Mouse (Mus musculus) kidney, adult 2 months (tissue): Measurements from ENCODE around the gene Was. TPM values are rescaled to one million over a fixed set of nuclear protein-coding genes. Genes with fewer than 3 reads are reported as not detected.
"Not testable (repeated sequence)": the region's sequence is repeated elsewhere in the genome, so short reads cannot be mapped to it uniquely, and the experiment has no call there.

Experiments used
- DNase-seq: peaks from one replicate; pipeline ENCODE4 v3.0.0; 2021
- H3K27ac ChIP-seq: fragments of 200-500 bp; 2 replicates; pipeline ENCODE4 v1.5.1; 2012; ENCODE audit warnings: low read depth, low read length, control low read depth, inconsistent platforms; ENCODE audit not compliant: insufficient read depth
- H3K27me3 ChIP-seq: fragments of 200-500 bp; replicated peaks from 2 replicates; pipeline ENCODE4 v1.6.1; 2012; ENCODE audit warnings: mild to moderate bottlenecking, moderate library complexity, low read length, inconsistent platforms; ENCODE audit not compliant: control insufficient read depth, insufficient read depth
- H3K36me3 ChIP-seq: fragments of 200-500 bp; 2 replicates; pipeline ENCODE4 v1.6.1; 2012; ENCODE audit warnings: mild to moderate bottlenecking, moderate library complexity, low read length, inconsistent platforms; ENCODE audit not compliant: control insufficient read depth, insufficient read depth
- H3K4me1 ChIP-seq: fragments of 200-500 bp; 2 replicates; pipeline ENCODE4 v1.6.1; 2011; ENCODE audit warnings: low read length; ENCODE audit not compliant: control insufficient read depth, insufficient read depth
- H3K4me3 ChIP-seq: fragments of 200-500 bp; 2 replicates; pipeline ENCODE4 v1.5.1; 2011; ENCODE audit warnings: mild to moderate bottlenecking, low read depth, low read length, control low read depth; ENCODE audit not compliant: insufficient read depth
- CTCF ChIP-seq: fragments of 200-500 bp; conservative IDR thresholded peaks from 2 replicates; pipeline ENCODE4 v1.5.1; 2011; ENCODE audit warnings: low read depth, mild to moderate bottlenecking, control low read depth, low read length, moderate library complexity, mixed read lengths; ENCODE audit not compliant: insufficient read depth, insufficient read length
- POLR2A ChIP-seq: fragments of 200-500 bp; IDR thresholded peaks from one replicate; pipeline ENCODE4 v1.6.1; 2011; ENCODE audit warnings: low read depth, low read length, control low read depth
- whole genome bisulfite sequencing: fragments of 180-500 bp; shearing (Covaris S2); methylation state at CpG from one replicate; pipeline ENCODE4 v1.1.7; 2018; 5-methylcytosine and 5-hydroxymethylcytosine counted together
- polyA plus RNA-seq: library from polyadenylated mRNA; depleted of rRNA; stranded (reverse); fragments of >200 nt; gene quantifications from 2 replicates; pipeline ENCODE4 v1.2.3, GENCODE M21; 2012

The Was gene
- polyA plus RNA-seq, 1 experiment: 3.4 TPM

- H3K36me3 ChIP-seq: no peaks in the 10 kb centered on the region
- TF ChIP-seq CTCF: no peak
- no peak for TF ChIP-seq POLR2A
- DNase-seq: no peak
- no peaks in the 10 kb centered on the region for H3K4me1 ChIP-seq
- no peak overlapping the region for H3K4me3 ChIP-seq
- 91% methylated on average over 6 of the region's 6 CpGs for WGBS
- no peaks in the 10 kb centered on the region for H3K27me3 ChIP-seq
- H3K27ac ChIP-seq: no peak overlapping the region
These were observed 33.6 kb upstream of the Was start for GRCm38 (mm10) chrX:8123821-8124470.

GRCm38 (mm10) chrX:8117264-8117663, 27.0 kb upstream of the Was start:
- Histone ChIP-seq H3K27ac (no peak overlapping the region), H3K4me1 (no peaks in the 10 kb centered on the region), H3K4me3 (no peak overlapping the region), H3K36me3 (no peaks in the 10 kb centered on the region), H3K27me3 (no peaks in the 10 kb centered on the region)
- TF ChIP-seq CTCF (no peak), POLR2A (no peak)
- DNase-seq: no peak

GRCm38 (mm10) chrX:8115275-8115674, 25.0 kb upstream of the Was start:
- no peaks in the 10 kb centered on the region for H3K27me3 ChIP-seq
- 47% methylated on average over 4 of the region's 4 CpGs for WGBS
- no peak overlapping the region for H3K27ac ChIP-seq
- no peak overlapping the region for H3K4me3 ChIP-seq
- no peaks in the 10 kb centered on the region for H3K4me1 ChIP-seq
- H3K36me3 ChIP-seq: no peaks in the 10 kb centered on the region
- DNase-seq: no peak
- TF ChIP-seq CTCF (no peak), POLR2A (no peak)

GRCm38 (mm10) chrX:8105019-8105418, 14.7 kb upstream of the Was start:
- H3K4me3 ChIP-seq: no peak overlapping the region
- TF ChIP-seq POLR2A (no peak), CTCF (no peak)
- H3K4me1 ChIP-seq: no peaks in the 10 kb centered on the region
- DNase-seq: no peak
- WGBS: 95% methylated on average over 3 of the region's 3 CpGs
- no peaks in the 10 kb centered on the region for H3K27me3 ChIP-seq
- no peak overlapping the region for H3K27ac ChIP-seq
- H3K36me3 ChIP-seq: no peaks in the 10 kb centered on the region

- TF ChIP-seq POLR2A: no peak
- no peak for TF ChIP-seq CTCF
- H3K4me3 ChIP-seq: no peak overlapping the region
- H3K4me1 ChIP-seq: peaks cover 2% of the 10 kb centered on the region; the same call in 1 of the 2 replicates
- no peak overlapping the region for H3K27ac ChIP-seq
- 62% methylated on average over 7 of the region's 7 CpGs for WGBS
- DNase-seq: no peak
- H3K36me3 ChIP-seq: no peaks in the 10 kb centered on the region
- H3K27me3 ChIP-seq: no peaks in the 10 kb centered on the region
These were observed 11.9 kb upstream of the Was start for GRCm38 (mm10) chrX:8102213-8102668.

GRCm38 (mm10) chrX:8101017-8101416, 10.7 kb upstream of the Was start:
- 12% methylated on average over 3 of the region's 3 CpGs for WGBS
- Histone ChIP-seq H3K4me3 (no peak overlapping the region), H3K36me3 (no peaks in the 10 kb centered on the region), H3K4me1 (peaks cover 3% of the 10 kb centered on the region; the same call in 1 of the 2 replicates), H3K27ac (no peak overlapping the region), H3K27me3 (no peaks in the 10 kb centered on the region)
- no peak for DNase-seq
- no peak for TF ChIP-seq POLR2A
- TF ChIP-seq CTCF: no peak; the same call in 1 of the 2 replicates

GRCm38 (mm10) chrX:8099435-8099834, 9.1 kb upstream of the Was start:
- Histone ChIP-seq H3K27me3 (no peaks in the 10 kb centered on the region), H3K36me3 (no peaks in the 10 kb centered on the region), H3K27ac (no peak overlapping the region), H3K4me1 (peaks cover 3% of the 10 kb centered on the region; the same call in 1 of the 2 replicates), H3K4me3 (no peak overlapping the region)
- TF ChIP-seq POLR2A (no peak), CTCF (no peak)
- no peak for DNase-seq
- 41% methylated on average over 4 of the region's 4 CpGs for WGBS

GRCm38 (mm10) chrX:8096787-8097242, 6.5 kb upstream of the Was start:
- Histone ChIP-seq H3K27ac (peak overlapping the region; percentile 66), H3K36me3 (no peaks in the 10 kb centered on the region), H3K4me1 (peaks cover 3% of the 10 kb centered on the region; the same call in 1 of the 2 replicates), H3K27me3 (no peaks in the 10 kb centered on the region), H3K4me3 (peak overlapping the region; percentile 33; the same call in 1 of the 2 replicates)
- TF ChIP-seq CTCF: no peak
- no peak for TF ChIP-seq POLR2A
- DNase-seq: peak; percentile 99
- under 1% methylated on average over 19 of the region's 19 CpGs for WGBS

- Histone ChIP-seq H3K27ac (peak overlapping the region; percentile 66), H3K4me3 (peak overlapping the region; percentile 39)
- H3K27me3 ChIP-seq, H3K36me3 ChIP-seq, H3K4me1 ChIP-seq: not testable (repeated sequence)
- peak; percentile 86 for DNase-seq
- under 1% methylated on average over 17 of the region's 48 CpGs for WGBS
These were observed 5.9 kb upstream of the Was start for GRCm38 (mm10) chrX:8096068-8096786.
